Mouse (Mus musculus): ENCODE results near the gene Igfbp2. TPM values are rescaled to one million over a fixed set of nuclear protein-coding genes. Genes with fewer than 3 reads are reported as not detected.

Igfbp2 gene
- polyA plus RNA-seq, 1 experiment from 2014 or later, result not detected

DNA sequence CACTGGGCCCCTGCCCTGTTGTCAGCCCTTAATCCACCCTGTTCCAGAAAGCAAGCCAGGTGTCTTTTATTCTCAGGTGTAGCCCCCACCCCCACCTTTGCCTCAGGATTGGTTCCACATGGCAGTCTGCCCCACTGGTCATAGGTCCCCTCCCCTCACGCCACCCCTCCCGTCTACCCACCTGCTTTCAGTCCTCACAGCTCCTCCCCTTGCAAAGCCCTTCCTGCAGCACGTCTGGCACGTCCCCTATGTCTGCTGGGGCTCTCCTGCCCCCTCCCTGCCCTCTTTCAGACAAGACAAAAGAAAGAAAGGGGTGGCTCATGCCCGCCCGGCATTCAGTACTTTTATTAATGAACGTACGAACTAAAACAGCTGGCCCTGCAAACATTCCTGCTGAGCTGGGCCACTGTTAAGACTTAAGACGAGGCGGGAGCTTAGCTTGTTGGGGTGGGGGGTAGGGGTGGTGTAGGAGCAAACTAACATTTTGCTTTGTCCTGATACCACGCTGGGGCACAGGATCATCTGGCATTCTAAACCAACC lies 18.2 kb upstream of the Igfbp2 start:
- H3K79me2 ChIP-seq (ENCODE audit: inconsistent target), result no peaks in the 10 kb centered on the region
- WGBS (ENCODE audit: missing documents), result 69% methylated on average over 11 of the region's 11 CpGs
- H3K27ac ChIP-seq, result no peak overlapping the region
- no peak overlapping the region for H3K4me3 ChIP-seq (ENCODE audit: inconsistent target)
- no peaks in the 10 kb centered on the region for H3K36me3 ChIP-seq (ENCODE audit: inconsistent target)

GRCm38 (mm10) chr1:72809304-72809703 lies 15.0 kb upstream of the Igfbp2 start:
- Histone ChIP-seq H3K4me3 (ENCODE audit: inconsistent target) (no peak overlapping the region), H3K36me3 (ENCODE audit: inconsistent target) (no peaks in the 10 kb centered on the region), H3K27ac (no peak overlapping the region), H3K79me2 (ENCODE audit: inconsistent target) (no peaks in the 10 kb centered on the region)
- WGBS (ENCODE audit: missing documents), result 92% methylated on average over 7 of the region's 7 CpGs

DNA sequence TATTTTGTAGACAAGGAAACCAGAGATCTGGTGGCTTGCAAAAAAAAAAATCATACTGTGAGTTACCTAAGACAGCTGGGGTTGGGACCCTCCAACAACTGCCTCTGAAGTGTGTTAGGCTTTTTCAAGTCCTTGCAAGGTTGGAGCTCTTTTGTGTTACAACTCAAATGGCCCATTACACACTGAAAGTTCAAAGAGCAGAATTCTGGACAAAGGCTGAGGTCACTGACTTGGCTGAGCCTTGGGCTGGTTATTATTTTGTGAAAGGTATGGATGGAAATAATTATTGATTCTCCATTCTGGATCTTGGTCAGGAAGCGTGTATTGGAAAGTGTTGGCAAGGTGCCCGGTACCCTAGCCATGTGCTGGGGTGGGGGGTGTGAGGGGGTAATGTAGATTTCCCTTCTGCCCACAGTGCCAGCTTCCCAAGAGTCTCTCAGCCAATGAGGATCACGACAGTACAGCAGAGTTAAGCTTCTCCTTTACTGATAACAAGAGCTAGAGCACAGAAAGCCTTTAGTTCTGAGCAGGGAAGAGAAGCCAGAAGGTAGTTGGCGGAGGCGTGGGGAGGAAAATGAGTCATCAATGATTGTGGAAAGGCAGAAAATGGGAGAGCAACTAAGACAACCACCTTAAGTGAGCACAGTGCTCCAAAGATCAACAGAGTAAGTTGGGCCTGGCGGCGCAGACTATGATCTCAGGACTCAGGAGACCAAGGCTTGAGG lies 14.2 kb upstream of the Igfbp2 start:
- Histone ChIP-seq H3K79me2 (ENCODE audit: inconsistent target) (no peaks in the 10 kb centered on the region), H3K27ac (no peak overlapping the region), H3K4me3 (ENCODE audit: inconsistent target) (no peak overlapping the region), H3K36me3 (ENCODE audit: inconsistent target) (no peaks in the 10 kb centered on the region)
- WGBS (ENCODE audit: missing documents), result 88% methylated on average over 7 of the region's 7 CpGs

GRCm38 (mm10) chr1:72811061-72811460 lies 13.2 kb upstream of the Igfbp2 start:
- no peak overlapping the region for H3K27ac ChIP-seq
- no peaks in the 10 kb centered on the region for H3K79me2 ChIP-seq (ENCODE audit: inconsistent target)
- H3K36me3 ChIP-seq (ENCODE audit: inconsistent target), result no peaks in the 10 kb centered on the region
- no peak overlapping the region for H3K4me3 ChIP-seq (ENCODE audit: inconsistent target)
- WGBS (ENCODE audit: missing documents), result 72% methylated on average over 3 of the region's 3 CpGs

GRCm38 (mm10) chr1:72813089-72813638 lies 11.1 kb upstream of the Igfbp2 start:
- Histone ChIP-seq H3K4me3 (ENCODE audit: inconsistent target) (no peak overlapping the region), H3K27ac (no peak overlapping the region), H3K79me2 (ENCODE audit: inconsistent target) (no peaks in the 10 kb centered on the region), H3K36me3 (ENCODE audit: inconsistent target) (no peaks in the 10 kb centered on the region)
- 74% methylated on average over 5 of the region's 5 CpGs for WGBS (ENCODE audit: missing documents)

- Histone ChIP-seq H3K36me3 (ENCODE audit: inconsistent target) (no peaks in the 10 kb centered on the region), H3K79me2 (ENCODE audit: inconsistent target) (no peaks in the 10 kb centered on the region), H3K27ac (no peak overlapping the region), H3K4me3 (ENCODE audit: inconsistent target) (no peak overlapping the region)
- 63% methylated on average over 6 of the region's 6 CpGs for WGBS (ENCODE audit: missing documents)
These were observed 10.5 kb upstream of the Igfbp2 start for GRCm38 (mm10) chr1:72813639-72814403.

DNA sequence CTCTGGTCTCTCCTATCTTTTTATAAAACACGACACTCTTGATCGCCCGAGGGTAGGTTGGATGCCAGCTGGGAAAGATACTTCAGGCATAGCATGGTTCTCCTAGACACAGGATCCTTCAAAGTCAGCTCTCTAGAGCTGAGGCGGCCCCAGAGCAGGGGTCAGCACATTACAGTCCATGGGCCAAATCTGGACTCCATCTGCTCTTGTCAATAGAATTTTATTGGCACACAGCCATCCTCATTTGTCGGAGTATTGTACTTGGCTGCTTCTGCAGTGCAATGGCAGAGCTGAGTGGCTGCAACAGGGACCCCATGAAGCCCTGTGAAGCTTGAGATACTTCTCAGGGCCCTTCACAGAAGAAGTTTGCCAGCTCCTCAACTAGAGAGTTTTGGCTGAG lies 9.1 kb upstream of the Igfbp2 start:
- no peak overlapping the region for H3K4me3 ChIP-seq (ENCODE audit: inconsistent target)
- H3K79me2 ChIP-seq (ENCODE audit: inconsistent target), result no peaks in the 10 kb centered on the region
- 94% methylated on average over 5 of the region's 5 CpGs for WGBS (ENCODE audit: missing documents)
- H3K27ac ChIP-seq, result no peak overlapping the region
- H3K36me3 ChIP-seq (ENCODE audit: inconsistent target), result no peaks in the 10 kb centered on the region

DNA sequence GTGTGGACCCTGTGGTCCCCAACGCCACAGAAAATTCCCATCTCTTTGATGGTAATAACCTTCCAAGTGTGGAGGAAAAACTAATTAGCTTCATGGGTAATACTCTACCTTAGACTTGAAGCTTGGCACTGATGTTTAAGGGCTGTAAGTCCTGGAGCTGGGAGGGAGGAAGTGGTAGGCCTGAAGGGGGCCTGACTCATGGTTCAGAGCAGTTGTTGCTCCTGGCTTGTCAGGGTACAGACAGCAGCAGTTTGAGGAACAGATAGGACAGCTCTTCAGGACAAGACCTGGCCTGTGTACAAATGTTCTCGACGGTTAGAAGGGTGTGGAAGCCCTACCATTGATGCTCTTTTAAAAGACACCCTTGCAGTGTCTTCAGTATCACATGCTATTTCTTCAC lies 8.7 kb upstream of the Igfbp2 start:
- Histone ChIP-seq H3K36me3 (ENCODE audit: inconsistent target) (no peaks in the 10 kb centered on the region), H3K4me3 (ENCODE audit: inconsistent target) (no peak overlapping the region), H3K79me2 (ENCODE audit: inconsistent target) (no peaks in the 10 kb centered on the region), H3K27ac (no peak overlapping the region)
- WGBS (ENCODE audit: missing documents), result 56% methylated on average over 3 of the region's 3 CpGs

DNA sequence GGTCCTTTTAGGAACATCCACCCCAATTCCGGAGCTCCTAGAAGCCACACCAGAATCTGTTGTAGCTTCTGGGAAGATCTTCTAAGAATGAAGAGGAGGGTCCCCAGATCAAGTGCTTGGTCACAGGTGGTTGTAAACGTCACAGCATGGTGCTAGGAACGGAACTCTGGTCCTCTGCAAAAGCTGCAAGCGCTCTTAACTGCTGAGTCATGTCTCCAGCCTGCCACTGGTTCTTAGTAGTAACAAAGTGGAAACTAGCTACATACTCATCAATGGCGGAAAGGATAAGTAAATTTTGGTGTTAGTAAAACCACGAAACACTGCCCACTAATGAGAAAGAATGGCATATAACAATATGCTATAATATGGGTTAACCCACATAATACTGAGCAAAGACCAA lies 4.3 kb upstream of the Igfbp2 start:
- Histone ChIP-seq H3K27ac (no peak overlapping the region), H3K4me3 (ENCODE audit: inconsistent target) (no peak overlapping the region), H3K36me3 (ENCODE audit: inconsistent target) (no peaks in the 10 kb centered on the region), H3K79me2 (ENCODE audit: inconsistent target) (no peaks in the 10 kb centered on the region)
- 79% methylated on average over 6 of the region's 6 CpGs for WGBS (ENCODE audit: missing documents)

GRCm38 (mm10) chr1:72822893-72823292 lies 1.4 kb upstream of the Igfbp2 start:
- no peaks in the 10 kb centered on the region for H3K36me3 ChIP-seq (ENCODE audit: inconsistent target)
- 84% methylated on average over 10 of the region's 10 CpGs for WGBS (ENCODE audit: missing documents)
- H3K27ac ChIP-seq, result no peak overlapping the region
- H3K79me2 ChIP-seq (ENCODE audit: inconsistent target), result no peaks in the 10 kb centered on the region
- no peak overlapping the region for H3K4me3 ChIP-seq (ENCODE audit: inconsistent target)

GRCm38 (mm10) chr1:72824707-72825101 lies 401 bp downstream of the Igfbp2 start:
- Histone ChIP-seq H3K4me3 (ENCODE audit: inconsistent target) (no peak overlapping the region), H3K36me3 (ENCODE audit: inconsistent target) (no peaks in the 10 kb centered on the region)

DNA sequence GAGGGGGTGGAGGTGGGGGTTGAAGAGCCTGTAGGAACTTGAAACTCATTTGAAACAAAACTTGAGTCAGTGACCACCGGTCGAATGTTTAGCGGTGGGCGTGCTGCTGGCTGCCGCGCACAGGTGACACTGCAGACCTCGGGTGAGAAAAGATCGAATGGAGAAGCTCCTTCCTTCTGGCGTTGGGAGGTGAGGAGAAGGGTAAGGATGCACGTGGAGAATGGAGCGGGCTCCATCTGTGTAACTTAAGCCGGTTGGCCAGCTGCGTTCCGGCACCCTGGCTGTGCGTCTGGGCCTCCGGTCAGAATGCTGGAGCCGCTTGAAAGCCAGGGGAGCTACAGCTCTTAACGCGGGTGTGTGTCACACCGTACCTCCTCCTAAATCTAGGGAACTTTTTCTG lies 983 bp downstream of the Igfbp2 start:
- WGBS (ENCODE audit: missing documents), result 2% methylated on average over 20 of the region's 20 CpGs
- H3K79me2 ChIP-seq (ENCODE audit: inconsistent target), result no peaks in the 10 kb centered on the region
- no peak overlapping the region for H3K4me3 ChIP-seq (ENCODE audit: inconsistent target)
- no peaks in the 10 kb centered on the region for H3K36me3 ChIP-seq (ENCODE audit: inconsistent target)
- H3K27ac ChIP-seq, result no peak overlapping the region

More at GRCm38 (mm10) chr1:72824707-72825101, 401 bp downstream of the Igfbp2 start:
- no peaks in the 10 kb centered on the region for H3K79me2 ChIP-seq (ENCODE audit: inconsistent target)
- 2% methylated on average over 35 of the region's 37 CpGs for WGBS (ENCODE audit: missing documents)
- H3K27ac ChIP-seq, result no peak overlapping the region

- no peak overlapping the region for H3K4me3 ChIP-seq (ENCODE audit: inconsistent target)
These were observed 1.6 kb downstream of the Igfbp2 start for GRCm38 (mm10) chr1:72825921-72826320.

GRCm38 (mm10) chr1:72826446-72826845 lies 2.1 kb downstream of the Igfbp2 start:
- H3K79me2 ChIP-seq (ENCODE audit: inconsistent target), result no peaks in the 10 kb centered on the region
- no peaks in the 10 kb centered on the region for H3K36me3 ChIP-seq (ENCODE audit: inconsistent target)
- 12% methylated on average over 6 of the region's 6 CpGs for WGBS (ENCODE audit: missing documents)
- no peak overlapping the region for H3K4me3 ChIP-seq (ENCODE audit: inconsistent target)
- no peak overlapping the region for H3K27ac ChIP-seq

More at GRCm38 (mm10) chr1:72825921-72826320, 1.6 kb downstream of the Igfbp2 start:
- no peaks in the 10 kb centered on the region for H3K79me2 ChIP-seq (ENCODE audit: inconsistent target)
- 37% methylated on average over 4 of the region's 4 CpGs for WGBS (ENCODE audit: missing documents)
- H3K27ac ChIP-seq, result no peak overlapping the region
- no peaks in the 10 kb centered on the region for H3K36me3 ChIP-seq (ENCODE audit: inconsistent target)

GRCm38 (mm10) chr1:72826931-72827330 lies 2.6 kb downstream of the Igfbp2 start:
- no peak overlapping the region for H3K4me3 ChIP-seq (ENCODE audit: inconsistent target)

More at GRCm38 (mm10) chr1:72826931-72827330, 2.6 kb downstream of the Igfbp2 start:
- Histone ChIP-seq H3K79me2 (ENCODE audit: inconsistent target) (no peaks in the 10 kb centered on the region), H3K36me3 (ENCODE audit: inconsistent target) (no peaks in the 10 kb centered on the region), H3K27ac (no peak overlapping the region)
- WGBS (ENCODE audit: missing documents), result 14% methylated on average over 7 of the region's 7 CpGs

All from macrophage (primary cell).